Mouse (Mus musculus) limb, embryonic 11.5 days (tissue): ENCODE results near the gene Itga4. TPM values are rescaled to one million over a fixed set of nuclear protein-coding genes. Genes with fewer than 3 reads are reported as not detected.

Source experiments
- ATAC-seq: fragments of 200-750 bp; cut with Nextera tagmentation; 2 replicates; pipeline ENCODE4 v1.8.0; 2017; ENCODE audit warnings: low read depth; ENCODE audit not compliant: insufficient number of reproducible peaks, low FRiP score, low TSS enrichment
- DNase-seq: peaks from one replicate; pipeline ENCODE4 v3.0.0-alpha.2; 2015; ENCODE audit warnings: low spot score
- H3K27ac ChIP-seq: fragments of 300-500 bp; sonication (generic); replicated peaks from 2 replicates; pipeline ENCODE4 v1.5.1; 2014; ENCODE audit warnings: low read depth, mild to moderate bottlenecking, low read length
- H3K27me3 ChIP-seq: fragments of 300-500 bp; sonication (generic); 2 replicates; pipeline ENCODE4 v1.6.1; 2014; ENCODE audit warnings: mild to moderate bottlenecking, low read length, mixed read lengths; ENCODE audit not compliant: control insufficient read depth, insufficient read depth
- H3K36me3 ChIP-seq: fragments of 300-500 bp; sonication (generic); 2 replicates; pipeline ENCODE4 v1.6.1; 2014; ENCODE audit warnings: mild to moderate bottlenecking, low read length, moderate library complexity, mixed read lengths; ENCODE audit not compliant: control insufficient read depth, insufficient read depth
- H3K4me1 ChIP-seq: fragments of 300-500 bp; sonication (generic); 2 replicates; pipeline ENCODE4 v1.6.1; 2014; ENCODE audit warnings: low read length, mixed read lengths; ENCODE audit not compliant: control insufficient read depth, insufficient read depth
- H3K4me2 ChIP-seq: fragments of 300-500 bp; sonication (generic); 2 replicates; pipeline ENCODE4 v1.6.1; 2014; ENCODE audit warnings: low read depth, mild to moderate bottlenecking, moderate library complexity; ENCODE audit not compliant: severe bottlenecking
- H3K4me3 ChIP-seq: fragments of 300-500 bp; sonication (generic); 2 replicates; pipeline ENCODE4 v1.5.1; 2014; ENCODE audit warnings: low read depth, low read length
- H3K9ac ChIP-seq: fragments of 300-500 bp; sonication (generic); 2 replicates; pipeline ENCODE4 v1.6.1; 2014; ENCODE audit warnings: mild to moderate bottlenecking, low read length
- H3K9me3 ChIP-seq: fragments of 300-500 bp; sonication (generic); 2 replicates; pipeline ENCODE4 v1.6.1; 2016; ENCODE audit warnings: low read length; ENCODE audit not compliant: control insufficient read depth
- WGBS: fragments of 180-500 bp; shearing (Covaris S2); extraction: QIAGEN DNeasy Blood & Tissue Kit; methylation state at CpG from one replicate; pipeline ENCODE4 v1.1.7; 2014; 5-methylcytosine and 5-hydroxymethylcytosine counted together
- polyA plus RNA-seq: library from polyadenylated mRNA; unstranded; fragments of >200 nt; fragmentation: Nextera tagmentation; extraction: Ambion mirVana; gene quantifications from 2 replicates; pipeline ENCODE4 v1.2.1, GENCODE M21; 2014

Gene Itga4
- polyA plus RNA-seq = 7.8 and 8.6 TPM in 2 replicates

GRCm38 (mm10) chr2:79255192-79256000 lies at the start of gene Itga4:
Gene Itga4 (plus strand): TSS chr2:79255426.
- H3K4me1 ChIP-seq = peaks cover 8% of the 10 kb centered on the region
- H3K9ac ChIP-seq = peak within 1 kb of the TSS; percentile 60
- no peaks in the 10 kb centered on the region for H3K9me3 ChIP-seq
- H3K36me3 ChIP-seq = no peaks in the 10 kb centered on the region
- H3K4me3 ChIP-seq = peak within 1 kb of the TSS; percentile 46
- ATAC-seq (peak; percentile 79), DNase-seq (peak; percentile 87)
- no peak within 1 kb of the TSS for H3K27ac ChIP-seq
- WGBS = under 1% methylated on average over 41 of the region's 41 CpGs
- peaks cover 3% of the 10 kb centered on the region; the same call in 1 of the 2 replicates for H3K27me3 ChIP-seq
- peak within 1 kb of the TSS; percentile 93 for H3K4me2 ChIP-seq

DNA sequence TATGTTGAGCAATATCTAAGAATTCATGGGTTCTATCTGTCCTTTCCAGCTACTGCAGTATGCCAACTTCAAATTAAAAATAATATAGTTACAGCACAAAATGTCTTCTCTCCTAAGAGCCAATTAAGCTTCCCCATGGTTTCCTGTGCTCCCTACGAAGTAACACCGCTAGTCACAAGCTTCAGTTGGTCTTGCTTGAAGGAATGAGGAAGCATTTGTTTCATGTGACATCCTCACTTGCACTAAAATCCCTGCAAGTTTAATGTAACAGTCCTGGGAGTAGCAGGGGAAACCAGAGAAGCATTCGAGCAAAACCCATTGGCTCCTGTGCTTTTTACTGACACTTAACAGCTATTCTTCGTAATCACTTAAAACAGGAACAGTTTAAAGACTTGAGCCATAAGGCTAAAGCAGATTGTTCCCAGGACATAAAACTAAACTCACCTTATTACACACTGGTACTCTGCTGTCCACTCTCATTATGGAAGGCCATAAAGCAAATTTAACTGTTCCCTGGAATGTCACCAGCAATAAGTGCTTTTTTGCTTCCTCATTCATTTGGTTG lies 49.0 kb upstream of the Itga4 start:
- no peak overlapping the region for H3K9ac ChIP-seq

DNA sequence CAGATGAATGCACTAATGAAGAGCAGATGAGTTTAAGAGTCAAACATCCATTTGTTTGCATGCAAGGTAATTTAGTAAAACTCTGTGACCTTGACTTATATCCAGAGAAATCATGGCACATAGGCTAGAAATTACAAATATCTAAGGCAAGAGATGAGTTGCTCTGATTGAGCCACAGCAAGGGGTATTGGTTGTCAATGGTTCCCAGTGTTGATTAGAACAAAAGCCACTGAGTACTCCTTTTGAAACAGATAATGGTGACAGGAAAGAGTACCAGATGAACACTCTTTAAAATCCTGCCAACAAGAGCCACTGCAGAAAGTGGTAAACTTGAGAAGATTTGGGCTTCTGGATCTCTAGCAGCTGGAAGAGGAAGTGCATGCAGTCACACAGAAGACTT lies 40.2 kb upstream of the Itga4 start:
- Histone ChIP-seq H3K4me3 (no peak overlapping the region), H3K9ac (no peak overlapping the region), H3K4me1 (no peaks in the 10 kb centered on the region), H3K27me3 (no peaks in the 10 kb centered on the region), H3K4me2 (no peak overlapping the region), H3K27ac (no peak overlapping the region), H3K9me3 (no peaks in the 10 kb centered on the region), H3K36me3 (no peaks in the 10 kb centered on the region)
- DNase-seq (no peak), ATAC-seq (no peak)

More for the DNA sequence above, 49.0 kb upstream of the Itga4 start:
- no peak overlapping the region for H3K4me2 ChIP-seq
- 21% methylated on average over 4 of the region's 4 CpGs for WGBS
- no peaks in the 10 kb centered on the region for H3K9me3 ChIP-seq
- DNase-seq (no peak), ATAC-seq (peak; percentile 73; the same call in 1 of the 2 replicates)
- H3K4me1 ChIP-seq = peaks cover 9% of the 10 kb centered on the region; the same call in 1 of the 2 replicates
- H3K27ac ChIP-seq = no peak overlapping the region
- H3K27me3 ChIP-seq = no peaks in the 10 kb centered on the region
- no peaks in the 10 kb centered on the region for H3K36me3 ChIP-seq
- H3K4me3 ChIP-seq = no peak overlapping the region

- WGBS = 66% methylated on average over 3 of the region's 3 CpGs
- no peak for ATAC-seq
Measured at GRCm38 (mm10) chr2:79215479-79215878, 39.7 kb upstream of the Itga4 start.

DNA sequence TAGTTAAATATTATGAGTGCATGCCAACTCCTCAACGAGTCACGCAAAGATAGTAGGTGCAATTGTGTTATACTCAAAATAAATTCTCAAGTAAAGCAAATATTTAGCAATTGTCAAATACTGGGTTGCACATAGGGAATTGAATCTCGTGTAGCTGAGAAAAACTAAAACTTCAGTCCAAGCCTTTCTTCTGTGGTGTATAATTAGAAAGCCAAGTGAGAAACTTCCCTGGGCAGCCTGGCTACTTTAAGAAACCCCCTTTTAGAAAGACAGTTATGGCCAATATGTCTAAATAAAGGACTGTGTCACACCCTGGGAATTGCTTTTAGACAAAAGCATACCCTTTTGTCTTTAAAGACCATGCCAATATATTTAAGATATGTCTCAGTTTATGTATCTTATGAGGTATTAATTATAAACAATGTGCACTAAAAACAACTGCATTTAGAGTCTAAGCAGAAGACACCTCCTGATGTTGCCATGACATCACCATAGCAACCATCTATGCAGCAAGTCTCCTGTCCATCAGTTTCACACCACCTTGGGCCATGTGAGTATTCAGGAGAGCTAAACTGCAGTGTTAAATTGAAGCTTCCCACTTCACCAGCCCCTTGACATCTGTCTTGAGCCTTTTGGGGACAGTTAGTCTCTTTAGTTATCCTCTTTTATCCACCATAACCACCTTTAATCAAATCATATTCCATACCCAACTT lies 30.4 kb upstream of the Itga4 start:
- WGBS = 85% methylated on average over 3 of the region's 3 CpGs
- Histone ChIP-seq H3K27me3 (no peaks in the 10 kb centered on the region), H3K4me3 (no peak overlapping the region), H3K4me2 (no peak overlapping the region), H3K36me3 (no peaks in the 10 kb centered on the region), H3K9ac (no peak overlapping the region), H3K27ac (no peak overlapping the region), H3K9me3 (no peaks in the 10 kb centered on the region), H3K4me1 (no peaks in the 10 kb centered on the region)
- ATAC-seq (no peak), DNase-seq (no peak)

More at GRCm38 (mm10) chr2:79215479-79215878, 39.7 kb upstream of the Itga4 start:
- Histone ChIP-seq H3K27me3 (no peaks in the 10 kb centered on the region), H3K4me1 (no peaks in the 10 kb centered on the region), H3K27ac (no peak overlapping the region), H3K36me3 (no peaks in the 10 kb centered on the region), H3K4me2 (no peak overlapping the region), H3K9ac (no peak overlapping the region), H3K4me3 (no peak overlapping the region), H3K9me3 (no peaks in the 10 kb centered on the region)
- DNase-seq = no peak

DNA sequence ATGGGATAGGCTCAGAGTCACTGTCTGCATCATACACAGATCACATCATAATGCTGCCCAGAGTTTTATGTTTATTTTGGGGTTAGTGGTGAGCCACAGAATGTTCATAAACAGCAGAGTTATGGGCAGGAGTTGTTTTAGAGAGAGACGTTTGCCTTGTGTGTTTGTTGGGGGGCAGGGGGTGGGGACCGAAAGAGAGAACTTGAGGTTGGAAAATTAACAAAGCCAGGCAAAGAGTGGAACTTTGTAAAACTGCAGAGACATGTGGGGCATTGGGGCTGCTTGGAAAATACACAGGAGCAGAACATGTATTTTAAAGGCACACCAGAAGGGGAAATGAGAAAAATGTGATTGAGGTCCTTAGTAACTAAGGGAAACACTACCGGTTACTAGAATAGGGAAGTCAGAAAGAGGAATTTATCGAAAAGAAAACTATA lies 27.4 kb upstream of the Itga4 start:
- ATAC-seq = no peak

DNA sequence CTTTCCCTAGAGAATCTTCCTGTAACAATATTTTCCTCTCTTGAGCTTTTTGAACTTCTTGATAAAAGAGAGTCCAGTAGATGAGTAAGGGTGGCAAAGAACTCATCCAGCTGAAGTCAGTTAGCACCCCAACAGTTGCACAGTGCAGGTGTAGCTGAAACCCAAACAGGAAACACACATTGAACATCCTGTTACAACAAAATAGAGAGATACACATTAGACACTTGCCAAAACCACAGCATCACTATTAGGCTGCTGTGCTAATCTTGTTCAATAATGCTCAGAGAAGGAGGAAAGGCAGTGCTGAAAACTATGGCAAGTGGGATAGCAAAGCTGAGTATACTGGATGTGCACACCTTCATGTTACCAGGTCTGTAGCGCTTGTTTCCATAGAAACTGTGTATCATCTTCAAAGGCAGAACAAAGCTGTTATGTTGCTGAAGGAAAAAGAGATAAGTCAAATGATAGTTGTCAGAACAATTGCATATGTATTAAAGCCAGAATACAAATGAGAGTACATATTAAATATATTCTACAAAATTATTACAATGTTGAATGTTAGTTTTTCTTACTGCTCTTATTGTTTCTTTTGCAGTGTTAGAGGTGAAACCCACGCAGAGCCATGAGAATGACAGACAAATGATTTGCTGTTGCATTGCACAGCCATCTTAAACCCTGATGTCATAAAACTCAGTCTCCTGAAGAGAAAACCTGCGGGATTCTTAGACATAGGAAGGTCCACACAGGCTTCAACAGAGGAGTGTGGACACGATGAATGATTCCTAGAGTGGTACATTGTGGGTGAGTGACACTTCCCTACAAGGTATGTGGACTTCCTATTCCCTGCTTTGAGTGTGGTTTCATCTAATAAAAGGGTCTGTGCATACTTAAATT lies 23.9 kb upstream of the Itga4 start:
- ATAC-seq (no peak), DNase-seq (no peak)
- Histone ChIP-seq H3K36me3 (no peaks in the 10 kb centered on the region), H3K4me2 (no peak overlapping the region), H3K9ac (no peak overlapping the region), H3K27ac (no peak overlapping the region), H3K9me3 (no peaks in the 10 kb centered on the region), H3K4me1 (no peaks in the 10 kb centered on the region), H3K27me3 (no peaks in the 10 kb centered on the region), H3K4me3 (no peak overlapping the region)
- 86% methylated on average over 4 of the region's 4 CpGs for WGBS

More for the DNA sequence above, 27.4 kb upstream of the Itga4 start:
- Histone ChIP-seq H3K9ac (no peak overlapping the region), H3K9me3 (no peaks in the 10 kb centered on the region), H3K4me2 (no peak overlapping the region), H3K27ac (no peak overlapping the region), H3K27me3 (no peaks in the 10 kb centered on the region), H3K36me3 (no peaks in the 10 kb centered on the region), H3K4me1 (no peaks in the 10 kb centered on the region), H3K4me3 (no peak overlapping the region)
- 85% methylated on average over 4 of the region's 4 CpGs for WGBS
- DNase-seq = no peak
